Mouse (Mus musculus): ENCODE results near the gene Prkd3. TPM values are rescaled to one million over a fixed set of nuclear protein-coding genes. Genes with fewer than 3 reads are reported as not detected.

Prkd3 gene
- total and polyA plus RNA-seq, 3 experiments = 4.8 to 5.7 TPM; not detected in 1

GRCm38 (mm10) chr17:78989015-78989414 lies 31.6 kb downstream of the Prkd3 start:
- Histone ChIP-seq H3K4me3 (ENCODE audit: control insufficient read depth in 1 of 2, insufficient read depth in 1 of 2, low read depth in 2 of 2, low read length in 2 of 2) (no peak overlapping the region), H3K4me1 (ENCODE audit: control insufficient read depth in 1 of 2, insufficient read depth in 2 of 2, low read length in 2 of 2) (no peaks in the 10 kb centered on the region), H3K79me2 (ENCODE audit: control insufficient read depth, insufficient read depth, low read length, poor library complexity) (no peaks in the 10 kb centered on the region), H3K9me3 (replicated peaks; ENCODE audit: insufficient read depth, low read length) (no peaks in the 10 kb centered on the region), H3K27ac (ENCODE audit: control insufficient read depth, low read depth, low read length) (no peak overlapping the region), H3K27me3 (ENCODE audit: control insufficient read depth in 1 of 2, insufficient read depth in 2 of 2, low read length in 2 of 2) (peaks cover 0 to 1% of the 10 kb centered on the region in 2 experiments; a peak in 1 of 4 replicates), H3K36me3 (ENCODE audit: control insufficient read depth in 1 of 2, insufficient read depth in 2 of 2, low read length in 2 of 2) (0 out of 4 replicates have a peak, but pooled peaks cover 0 to 2% of the 10 kb centered on the region in 2 experiments), H3K9ac (ENCODE audit: control insufficient read depth, low read depth, low read length, poor library complexity, severe bottlenecking) (no peak overlapping the region)
- no peak for DNase-seq (ENCODE audit: low read depth, low spot score)
- TF ChIP-seq MAX (IDR thresholded peaks at IDR 0.05; ENCODE audit: low read length) (no peak), ZKSCAN1 (IDR thresholded peaks at IDR 0.05; ENCODE audit: low read depth, low read length) (no peak), ZNF384 (IDR thresholded peaks at IDR 0.05; ENCODE audit: low read depth, low read length) (no peak)

DNA sequence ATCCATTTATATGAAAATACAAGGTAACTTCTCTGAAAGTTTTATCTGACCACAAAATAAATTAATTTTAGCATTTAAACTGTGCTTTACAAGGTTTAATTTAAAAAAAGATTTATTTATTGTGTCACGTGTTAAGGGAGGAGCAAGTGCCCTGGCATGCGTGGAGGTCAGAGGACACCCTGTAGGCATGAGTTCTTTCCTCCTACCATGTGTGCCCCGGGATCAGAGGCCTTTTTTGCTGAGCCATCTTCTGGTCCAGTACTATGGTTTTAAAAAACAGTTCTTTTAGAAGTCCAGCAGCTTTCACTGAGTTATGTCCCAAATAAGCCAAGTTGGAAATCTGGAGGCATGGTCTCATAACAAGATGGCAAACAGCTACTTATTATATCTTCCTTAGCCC lies 36.9 kb downstream of the Prkd3 start:
- no peak for TF ChIP-seq EP300 (IDR thresholded peaks at IDR 0.05; ENCODE audit: low read depth in 1 of 2, low read length in 2 of 2)
- Histone ChIP-seq H3K79me2 (ENCODE audit: control insufficient read depth, insufficient read depth, low read length, poor library complexity) (no peaks in the 10 kb centered on the region), H3K36me3 (ENCODE audit: control insufficient read depth in 1 of 2, insufficient read depth in 2 of 2, low read length in 2 of 2) (0 out of 4 replicates have a peak, but pooled peaks cover 0 to 2% of the 10 kb centered on the region in 2 experiments), H3K9ac (ENCODE audit: control insufficient read depth, low read depth, low read length, poor library complexity, severe bottlenecking) (no peak overlapping the region), H3K9me3 (replicated peaks; ENCODE audit: insufficient read depth, low read length) (no peaks in the 10 kb centered on the region), H3K27me3 (ENCODE audit: control insufficient read depth in 1 of 2, insufficient read depth in 2 of 2, low read length in 2 of 2) (no peaks in the 10 kb centered on the region), H3K4me1 (ENCODE audit: control insufficient read depth in 1 of 2, insufficient read depth in 2 of 2, low read length in 2 of 2) (no peaks in the 10 kb centered on the region), H3K4me3 (ENCODE audit: control insufficient read depth in 1 of 2, insufficient read depth in 1 of 2, low read depth in 2 of 2, low read length in 2 of 2) (no peak overlapping the region), H3K27ac (ENCODE audit: control insufficient read depth, low read depth, low read length) (no peak overlapping the region)
- no peak for DNase-seq (ENCODE audit: low read depth, low spot score)

DNA sequence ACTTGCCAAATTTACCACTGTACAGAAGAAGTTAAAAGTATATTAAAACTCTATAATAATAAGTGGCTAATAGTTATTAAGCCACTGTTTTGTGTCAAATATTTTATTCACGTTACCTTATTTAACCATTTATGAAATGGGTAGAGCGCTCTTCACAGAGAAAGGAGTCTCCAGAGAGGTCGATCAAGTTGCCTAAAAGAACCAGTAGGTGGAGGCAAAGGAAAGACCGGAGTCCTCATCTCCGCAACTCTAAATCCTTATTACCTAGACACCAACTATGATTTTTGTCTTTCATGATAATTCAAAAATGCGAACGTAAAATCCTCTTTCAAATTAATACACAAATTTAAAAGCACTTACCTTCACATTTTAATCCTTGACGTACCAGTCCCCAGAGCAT lies 37.5 kb downstream of the Prkd3 start:
- Histone ChIP-seq H3K9me3 (replicated peaks; ENCODE audit: insufficient read depth, low read length) (no peaks in the 10 kb centered on the region), H3K36me3 (ENCODE audit: control insufficient read depth in 1 of 2, insufficient read depth in 2 of 2, low read length in 2 of 2) (no peaks in the 10 kb centered on the region), H3K4me3 (ENCODE audit: control insufficient read depth in 1 of 2, insufficient read depth in 1 of 2, low read depth in 2 of 2, low read length in 2 of 2) (no peak overlapping the region), H3K27ac (ENCODE audit: control insufficient read depth, low read depth, low read length) (no peak overlapping the region), H3K79me2 (ENCODE audit: control insufficient read depth, insufficient read depth, low read length, poor library complexity) (no peaks in the 10 kb centered on the region), H3K9ac (ENCODE audit: control insufficient read depth, low read depth, low read length, poor library complexity, severe bottlenecking) (no peak overlapping the region), H3K27me3 (ENCODE audit: control insufficient read depth in 1 of 2, insufficient read depth in 2 of 2, low read length in 2 of 2) (no peaks in the 10 kb centered on the region), H3K4me1 (ENCODE audit: control insufficient read depth in 1 of 2, insufficient read depth in 2 of 2, low read length in 2 of 2) (no peaks in the 10 kb centered on the region)
- TF ChIP-seq RAD21 (IDR thresholded peaks at IDR 0.05; ENCODE audit: low read depth, low read length) (peak; percentile 24), CTCF (IDR thresholded peaks at IDR 0.05 in 2 of 3, conservative IDR thresholded peaks at IDR 0.05 in 1 of 3; ENCODE audit: control insufficient read depth in 1 of 3, insufficient read depth in 1 of 3, low read depth in 2 of 3, low read length in 3 of 3, poor library complexity in 1 of 3, severe bottlenecking in 1 of 3) (peak in 1 of 3 experiments; percentile 6; a peak in 1 of 6 replicates), JUND (IDR thresholded peaks at IDR 0.05; ENCODE audit: low read depth, low read length) (no peak)
- DNase-seq (ENCODE audit: low read depth, low spot score) = no peak

- Histone ChIP-seq H3K79me2 (ENCODE audit: control insufficient read depth, insufficient read depth, low read length, poor library complexity) (no peaks in the 10 kb centered on the region), H3K9me3 (replicated peaks; ENCODE audit: insufficient read depth, low read length) (no peaks in the 10 kb centered on the region), H3K4me1 (ENCODE audit: control insufficient read depth in 1 of 2, insufficient read depth in 2 of 2, low read length in 2 of 2) (no peaks in the 10 kb centered on the region), H3K4me3 (ENCODE audit: control insufficient read depth in 1 of 2, insufficient read depth in 1 of 2, low read depth in 2 of 2, low read length in 2 of 2) (no peak overlapping the region), H3K27ac (ENCODE audit: control insufficient read depth, low read depth, low read length) (no peak overlapping the region), H3K27me3 (ENCODE audit: control insufficient read depth in 1 of 2, insufficient read depth in 2 of 2, low read length in 2 of 2) (no peaks in the 10 kb centered on the region), H3K9ac (ENCODE audit: control insufficient read depth, low read depth, low read length, poor library complexity, severe bottlenecking) (no peak overlapping the region), H3K36me3 (ENCODE audit: control insufficient read depth in 1 of 2, insufficient read depth in 2 of 2, low read length in 2 of 2) (no peaks in the 10 kb centered on the region)
- TF ChIP-seq KAT2A (conservative IDR thresholded peaks at IDR 0.05; ENCODE audit: low read depth, low read length) = no peak
- TF ChIP-seq MEF2A (IDR thresholded peaks at IDR 0.05; ENCODE audit: extremely low read depth, insufficient replicate concordance, low read depth, low read length, poor library complexity, severe bottlenecking) = no peak
- no peak for TF ChIP-seq CHD2 (IDR thresholded peaks at IDR 0.05; ENCODE audit: low read length)
- no peak for DNase-seq (ENCODE audit: low read depth, low spot score)
These were observed 52.1 kb downstream of the Prkd3 start for GRCm38 (mm10) chr17:78968500-78968899.
